Mouse (Mus musculus) neural tube, embryonic 11.5 days (tissue): ENCODE results near the gene Gm1673. TPM values are rescaled to one million over a fixed set of nuclear protein-coding genes. Genes with fewer than 3 reads are reported as not detected.

Source experiments
- ATAC-seq: fragments of 200-750 bp; cut with Nextera tagmentation; 2 replicates; pipeline ENCODE4 v1.8.0; 2017; ENCODE audit warnings: moderate number of reproducible peaks, mild to moderate bottlenecking, moderate TSS enrichment, moderate library complexity; ENCODE audit not compliant: insufficient read depth, low FRiP score, low TSS enrichment
- DNase-seq: peaks from one replicate; pipeline ENCODE4 v3.0.0-alpha.2; 2015; ENCODE audit warnings: low spot score
- H3K27ac ChIP-seq: fragments of 300-500 bp; sonication (generic); 2 replicates; pipeline ENCODE4 v1.5.1; 2014; ENCODE audit warnings: low read depth, mild to moderate bottlenecking, low read length
- H3K27me3 ChIP-seq: fragments of 300-500 bp; sonication (generic); 2 replicates; pipeline ENCODE4 v1.6.1; 2014; ENCODE audit warnings: mild to moderate bottlenecking, low read length, mixed read lengths; ENCODE audit not compliant: control insufficient read depth, insufficient read depth
- H3K36me3 ChIP-seq: fragments of 300-500 bp; sonication (generic); 2 replicates; pipeline ENCODE4 v1.6.1; 2014; ENCODE audit warnings: mild to moderate bottlenecking, low read length, moderate library complexity, mixed read lengths; ENCODE audit not compliant: control insufficient read depth, insufficient read depth
- H3K4me1 ChIP-seq: fragments of 300-500 bp; sonication (generic); 2 replicates; pipeline ENCODE4 v1.6.1; 2014; ENCODE audit warnings: low read length, mixed read lengths; ENCODE audit not compliant: control insufficient read depth, insufficient read depth
- H3K4me2 ChIP-seq: fragments of 300-500 bp; sonication (generic); 2 replicates; pipeline ENCODE4 v1.6.1; 2014; ENCODE audit warnings: low read depth, mild to moderate bottlenecking, moderate library complexity
- H3K4me3 ChIP-seq: fragments of 300-500 bp; sonication (generic); 2 replicates; pipeline ENCODE4 v1.5.1; 2014; ENCODE audit warnings: low read depth, low read length
- H3K9ac ChIP-seq: fragments of 300-500 bp; sonication (generic); 2 replicates; pipeline ENCODE4 v1.6.1; 2014; ENCODE audit warnings: mild to moderate bottlenecking, low read length
- H3K9me3 ChIP-seq: fragments of 300-500 bp; sonication (generic); 2 replicates; pipeline ENCODE4 v1.6.1; 2016; ENCODE audit warnings: low read length; ENCODE audit not compliant: control insufficient read depth
- WGBS: fragments of 180-500 bp; shearing (Covaris S2); extraction: QIAGEN DNeasy Blood & Tissue Kit; methylation state at CpG from one replicate; pipeline ENCODE4 v1.1.7; 2014; 5-methylcytosine and 5-hydroxymethylcytosine counted together
- polyA plus RNA-seq: library from polyadenylated mRNA; unstranded; fragments of >200 nt; fragmentation: Nextera tagmentation; extraction: Ambion mirVana; gene quantifications from 2 replicates; pipeline ENCODE4 v1.2.1, GENCODE M21; 2014

Gene Gm1673
- polyA plus RNA-seq, 1 experiment from 2014 or later, result 199 TPM

- H3K36me3 ChIP-seq, result no peaks in the 10 kb centered on the region
- no peaks in the 10 kb centered on the region for H3K27me3 ChIP-seq
- no peak overlapping the region for H3K4me3 ChIP-seq
- DNase-seq, result no peak
- H3K4me1 ChIP-seq, result no peaks in the 10 kb centered on the region
- no peak for ATAC-seq
- no peak overlapping the region for H3K27ac ChIP-seq
- no peak overlapping the region for H3K9ac ChIP-seq
- no peaks in the 10 kb centered on the region for H3K9me3 ChIP-seq
- WGBS, result 77% methylated on average over 6 of the region's 6 CpGs
- H3K4me2 ChIP-seq, result no peak overlapping the region
Measured at GRCm38 (mm10) chr5:34031022-34031421, 47.8 kb downstream of the Gm1673 start.

GRCm38 (mm10) chr5:34032520-34032919 is 49.3 kb downstream of the Gm1673 start:
- H3K27me3 ChIP-seq, result no peaks in the 10 kb centered on the region
- ATAC-seq (no peak), DNase-seq (no peak)
- H3K4me2 ChIP-seq, result no peak overlapping the region
- no peak overlapping the region for H3K27ac ChIP-seq
- no peaks in the 10 kb centered on the region for H3K4me1 ChIP-seq
- no peaks in the 10 kb centered on the region for H3K9me3 ChIP-seq
- H3K36me3 ChIP-seq, result no peaks in the 10 kb centered on the region
- WGBS, result 58% methylated on average over 3 of the region's 3 CpGs
- H3K9ac ChIP-seq, result no peak overlapping the region
- H3K4me3 ChIP-seq, result no peak overlapping the region

Other genes starting within 250 kb of the Gm1673 start
- gene Letm1, start 200.6 kb upstream of the Gm1673 start, polyA plus RNA-seq, result 51.0 and 54.6 TPM in 2 replicates
- 96.0 and 116 TPM in 2 replicates for gene Nsd2, start 162.7 kb upstream of the Gm1673 start, polyA plus RNA-seq
- gene Nelfa, start 47.0 kb upstream of the Gm1673 start, polyA plus RNA-seq, result 68.4 and 71.5 TPM in 2 replicates
- 1.5 and 2.2 TPM in 2 replicates for gene Nat8l, start 12.6 kb downstream of the Gm1673 start, polyA plus RNA-seq
- gene Poln, start 186.0 kb downstream of the Gm1673 start, polyA plus RNA-seq, result 0.27 and 0.42 TPM in 2 replicates
- gene Haus3, start 186.1 kb downstream of the Gm1673 start, polyA plus RNA-seq, result 40.6 and 43.1 TPM in 2 replicates
- 22.7 and 23.1 TPM in 2 replicates for gene Mxd4, start 204.3 kb downstream of the Gm1673 start, polyA plus RNA-seq